Mouse (Mus musculus) ES-Bruce4 (cell line): ENCODE measurements around the gene Fndc1. TPM values are rescaled to one million over a fixed set of nuclear protein-coding genes. Genes with fewer than 3 reads are reported as not detected.

ENCODE experiments used
- H3K27ac ChIP-seq: 2 replicates; pipeline ENCODE4 v1.5.1; 2012; ENCODE audit warnings: low read length, inconsistent platforms; ENCODE audit not compliant: insufficient read depth
- H3K27me3 ChIP-seq: 2 replicates; pipeline ENCODE4 v1.6.1; 2012; ENCODE audit warnings: mild to moderate bottlenecking, low read length, inconsistent platforms; ENCODE audit not compliant: control insufficient read depth, poor library complexity, insufficient read depth, severe bottlenecking
- H3K36me3 ChIP-seq: 2 replicates; pipeline ENCODE4 v1.6.1; 2012; ENCODE audit warnings: inconsistent platforms, mild to moderate bottlenecking, low read length, moderate library complexity; ENCODE audit not compliant: control insufficient read depth, poor library complexity, insufficient read depth, severe bottlenecking
- H3K4me1 ChIP-seq: one replicate; pipeline ENCODE4 v1.8.1; 2011; ENCODE audit warnings: low read length; ENCODE audit not compliant: control insufficient read depth, insufficient read depth
- H3K4me3 ChIP-seq: 2 replicates; pipeline ENCODE4 v1.5.1; 2011; ENCODE audit warnings: low read depth, mild to moderate bottlenecking, low read length
- H3K9ac ChIP-seq: 2 replicates; pipeline ENCODE4 v1.6.1; 2012; ENCODE audit warnings: low read depth, mild to moderate bottlenecking, inconsistent platforms; ENCODE audit not compliant: poor library complexity, severe bottlenecking
- H3K9me3 ChIP-seq: replicated peaks from 2 replicates; pipeline ENCODE4 v1.6.1; 2012; ENCODE audit warnings: mild to moderate bottlenecking, low read length, inconsistent platforms; ENCODE audit not compliant: control insufficient read depth, poor library complexity, insufficient read depth, severe bottlenecking
- CTCF ChIP-seq: IDR thresholded peaks from one replicate; pipeline ENCODE4 v1.8.1; 2011; ENCODE audit warnings: low read depth, low read length
- EP300 ChIP-seq: IDR thresholded peaks from 2 replicates; pipeline ENCODE4 v1.6.1; 2011; ENCODE audit warnings: low read depth, low read length; ENCODE audit not compliant: insufficient read depth
- POLR2A ChIP-seq: IDR thresholded peaks from one replicate; pipeline ENCODE4 v1.8.1; 2011; ENCODE audit warnings: low read length; ENCODE audit not compliant: insufficient read depth
- polyA plus RNA-seq: library from polyadenylated mRNA; stranded (reverse); fragments of >200 nt; gene quantifications from 2 replicates; pipeline ENCODE4 v1.2.4, GENCODE M21; 2011; ENCODE audit warnings: low read depth; ENCODE audit not compliant: missing spikeins, insufficient read depth, insufficient read length

Gene Fndc1
- polyA plus RNA-seq, 1 experiment, result 4.3 TPM

- Histone ChIP-seq H3K27me3 (no peaks in the 10 kb centered on the region), H3K9me3 (no peaks in the 10 kb centered on the region), H3K4me3 (no peak overlapping the region), H3K9ac (no peak overlapping the region), H3K36me3 (no peaks in the 10 kb centered on the region), H3K4me1 (no peaks in the 10 kb centered on the region), H3K27ac (no peak overlapping the region)
- TF ChIP-seq CTCF (no peak), POLR2A (no peak), EP300 (no peak)
These were observed 109.2 kb downstream of the Fndc1 start for GRCm38 (mm10) chr17:7717945-7718344.

GRCm38 (mm10) chr17:7713020-7713419 is 114.1 kb downstream of the Fndc1 start:
- H3K4me1 ChIP-seq, result no peaks in the 10 kb centered on the region
- H3K9ac ChIP-seq, result no peak overlapping the region
- H3K4me3 ChIP-seq, result no peak overlapping the region
- no peaks in the 10 kb centered on the region for H3K9me3 ChIP-seq
- no peak overlapping the region for H3K27ac ChIP-seq
- TF ChIP-seq CTCF, result no peak
- no peak for TF ChIP-seq POLR2A
- TF ChIP-seq EP300, result no peak
- H3K36me3 ChIP-seq, result no peaks in the 10 kb centered on the region
- H3K27me3 ChIP-seq, result no peaks in the 10 kb centered on the region

- no peak overlapping the region for H3K9ac ChIP-seq
- H3K27ac ChIP-seq, result no peak overlapping the region
- no peaks in the 10 kb centered on the region for H3K36me3 ChIP-seq
- no peak overlapping the region for H3K4me3 ChIP-seq
- no peaks in the 10 kb centered on the region for H3K27me3 ChIP-seq
- no peaks in the 10 kb centered on the region for H3K4me1 ChIP-seq
- TF ChIP-seq CTCF, result no peak
- TF ChIP-seq POLR2A, result no peak
- TF ChIP-seq EP300, result no peak
- 0 out of 2 replicates have a peak, but pooled peaks cover 6% of the 10 kb centered on the region for H3K9me3 ChIP-seq
These were observed 120.0 kb downstream of the Fndc1 start for GRCm38 (mm10) chr17:7707073-7707472.

DNA sequence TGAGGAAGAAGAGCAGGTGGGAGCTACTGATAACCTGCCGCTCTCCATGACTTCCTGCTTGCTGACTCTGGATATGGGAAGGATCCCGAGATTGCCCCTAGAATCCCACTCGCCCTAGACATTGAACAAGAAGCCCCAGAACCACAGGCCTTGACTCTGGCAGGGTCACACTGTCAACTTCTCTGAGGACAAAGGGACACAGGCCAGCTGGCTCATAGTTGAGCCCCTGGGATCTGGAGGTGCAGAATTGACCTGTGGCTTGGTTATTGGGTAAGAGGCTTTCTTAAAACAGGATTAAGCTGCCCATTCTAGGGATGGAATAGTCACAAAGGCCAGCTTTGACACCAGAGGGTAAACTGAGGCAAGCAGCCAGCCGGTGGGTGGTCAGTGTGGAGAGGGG is 136.8 kb downstream of the Fndc1 start:
- Histone ChIP-seq H3K9me3 (no peaks in the 10 kb centered on the region), H3K36me3 (no peaks in the 10 kb centered on the region), H3K27ac (no peak overlapping the region), H3K27me3 (no peaks in the 10 kb centered on the region), H3K9ac (no peak overlapping the region), H3K4me3 (no peak overlapping the region), H3K4me1 (no peaks in the 10 kb centered on the region)
- no peak for TF ChIP-seq CTCF
- TF ChIP-seq POLR2A, result no peak
- no peak for TF ChIP-seq EP300

Other genes starting within 250 kb of the Fndc1 start
- gene Tagap, start 98.7 kb upstream of the Fndc1 start, polyA plus RNA-seq, result not detected in 2 replicates
- 3.9 and 23.3 TPM in 2 replicates for gene Rsph3a, start 118.3 kb upstream of the Fndc1 start, polyA plus RNA-seq